Mouse (Mus musculus): ENCODE results near the gene 4833439L19Rik. TPM values are rescaled to one million over a fixed set of nuclear protein-coding genes. Genes with fewer than 3 reads are reported as not detected.
"Not testable (repeated sequence)": the region's sequence is repeated elsewhere in the genome, so short reads cannot be mapped to it uniquely, and the experiment has no call there.

The 4833439L19Rik gene
- total RNA-seq (2021): 100 to 1,000 TPM; 156 to 171 TPM
- long read RNA-seq, experiment 1, transcript 4833439L19Rik-201 (9 exons, 2,727 nt): major isoform, 44 of 244 reads
- long read RNA-seq, experiment 1, transcript 4833439L19Rik-209 (5 exons, 946 nt): minor isoform, 30 of 244 reads
- long read RNA-seq, experiment 1, partial matches to known transcripts: 29 of 244 reads
- long read RNA-seq, experiment 1, other reads (novel, unspliced or antisense): 138 of 244 reads
- long read RNA-seq, experiment 2, transcript 4833439L19Rik-208 (8 exons, 2,502 nt): minor isoform, 7 of 322 reads
- long read RNA-seq, experiment 2, transcript 4833439L19Rik-209 (5 exons, 946 nt): minor isoform, 38 of 322 reads
- long read RNA-seq, experiment 2, transcript 4833439L19Rik-201 (9 exons, 2,727 nt): major isoform, 64 of 322 reads
- long read RNA-seq, experiment 2, partial matches to known transcripts: 27 of 322 reads
- long read RNA-seq, experiment 2, other reads (novel, unspliced or antisense): 186 of 322 reads

DNA sequence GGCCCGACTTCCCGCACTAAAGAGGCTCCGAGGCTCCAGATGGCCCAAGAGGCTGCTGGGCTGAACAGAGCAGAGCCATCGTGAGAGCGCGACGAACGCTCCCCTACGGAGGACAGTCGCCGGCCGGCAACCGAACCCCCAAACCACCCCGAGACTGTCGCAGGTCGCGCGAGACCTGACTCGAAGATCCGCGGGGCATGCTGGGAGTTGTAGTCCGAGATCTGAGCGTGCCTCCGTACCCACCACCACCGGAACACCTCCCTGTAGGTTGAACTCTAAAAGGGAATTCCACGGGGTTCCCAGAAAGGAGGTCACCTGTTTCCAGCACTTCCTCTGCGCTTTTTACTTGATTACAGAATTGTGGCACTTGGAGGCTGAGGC is at the start of gene 4833439L19Rik:
TSS of gene 4833439L19Rik (minus strand) at position 235 of the 381 bp plus-strand sequence.
- DNase-seq (ENCODE audit: low spot score in 2 of 2): peak; percentile 86 to 94

- not testable (repeated sequence) for DNase-seq (ENCODE audit: low spot score in 2 of 2)
These were observed 47.9 kb upstream of the 4833439L19Rik start for GRCm38 (mm10) chr13:54613141-54613540.

DNA sequence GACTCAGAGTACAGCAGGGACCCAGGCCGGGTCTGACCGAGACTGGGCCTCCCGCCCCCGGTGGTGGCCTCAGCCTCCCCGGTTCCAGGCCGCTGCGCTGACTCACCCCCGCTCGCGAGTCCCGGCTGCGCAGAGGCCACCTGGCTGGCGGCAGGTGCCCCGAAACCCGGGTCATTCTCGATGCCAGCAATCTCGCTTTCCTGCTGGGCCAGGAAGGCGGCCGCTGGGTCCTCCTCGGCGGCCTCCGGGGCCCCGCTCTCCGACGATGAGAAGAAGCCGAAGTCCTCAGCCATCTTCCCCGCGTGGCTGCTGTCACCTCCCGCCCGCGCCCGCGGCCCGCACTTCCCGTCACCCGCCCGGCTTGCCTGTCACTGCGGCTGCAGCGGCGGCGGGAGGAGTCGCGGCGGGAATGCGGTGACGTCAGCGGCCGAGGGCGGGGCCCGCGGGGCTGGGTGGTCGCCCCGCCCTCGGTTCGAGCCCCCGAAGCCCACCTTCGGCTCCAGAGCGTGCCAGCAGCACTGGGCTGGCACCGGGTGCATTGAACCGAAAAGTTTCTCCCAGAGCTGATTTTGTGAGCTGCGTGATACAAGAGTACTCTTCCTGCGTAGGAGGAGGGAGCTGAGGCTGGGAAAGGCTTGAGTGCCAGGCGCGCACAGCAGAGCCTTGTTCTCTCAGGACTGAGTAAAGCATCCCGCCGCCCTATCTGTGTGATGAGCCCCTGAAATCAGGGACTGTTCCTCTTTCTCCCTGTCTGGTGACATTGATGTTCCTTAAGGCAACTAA is 45.9 kb upstream of the 4833439L19Rik start, which contains the start of gene Cltb:
TSS of gene Cltb (minus strand) at position 373 of the 783 bp plus-strand sequence.
- DNase-seq (ENCODE audit: low spot score in 2 of 2): peak; percentile 89 to 90

- no peak for DNase-seq (ENCODE audit: low spot score in 2 of 2)
These were observed 45.4 kb upstream of the 4833439L19Rik start for GRCm38 (mm10) chr13:54610613-54610971.

- DNase-seq (ENCODE audit: low spot score in 2 of 2): no peak
These were observed 44.1 kb upstream of the 4833439L19Rik start for GRCm38 (mm10) chr13:54609301-54609700.

DNA sequence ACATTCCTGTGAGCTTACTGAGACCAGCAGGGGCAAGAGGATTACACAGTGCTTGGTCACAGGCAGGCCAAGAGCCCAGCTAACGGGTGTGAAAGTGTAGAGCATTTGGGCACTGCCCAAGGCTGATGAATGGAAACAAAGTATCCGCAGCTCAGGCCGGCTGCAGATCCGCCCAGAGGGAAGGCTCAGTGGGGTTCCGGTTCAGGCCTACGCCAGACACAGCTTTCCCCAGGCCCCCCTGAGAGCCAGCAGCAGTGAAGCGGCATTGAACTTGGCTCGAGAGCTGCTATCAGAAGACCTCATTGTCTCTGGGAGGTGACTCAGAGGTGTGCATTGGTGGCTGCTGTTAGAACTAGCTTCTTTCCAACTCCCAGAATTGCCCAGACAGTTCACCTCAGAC is 43.4 kb upstream of the 4833439L19Rik start:
- DNase-seq (ENCODE audit: low spot score in 2 of 2): peak in 1 of 2 experiments; percentile 46

DNA sequence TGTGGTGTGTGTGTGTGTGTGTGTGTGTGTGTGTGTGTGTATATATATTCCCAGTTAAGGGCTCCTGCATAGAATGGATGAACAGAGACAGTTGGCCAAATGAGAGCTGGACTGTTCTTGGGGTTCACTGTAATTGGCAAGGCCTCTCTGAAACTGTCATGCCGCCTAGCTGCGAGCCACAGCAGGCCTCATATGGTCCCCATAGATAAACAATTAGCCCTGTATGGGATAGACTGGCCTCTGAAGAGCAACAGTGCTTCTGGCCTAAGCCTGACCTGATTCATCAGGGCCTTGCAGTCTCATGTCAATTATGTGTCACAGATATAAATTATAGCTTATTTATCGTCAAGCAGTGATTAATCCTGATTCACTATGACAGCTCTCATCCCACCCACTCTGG is 42.8 kb upstream of the 4833439L19Rik start:
- DNase-seq (ENCODE audit: low spot score in 2 of 2): no peak

DNA sequence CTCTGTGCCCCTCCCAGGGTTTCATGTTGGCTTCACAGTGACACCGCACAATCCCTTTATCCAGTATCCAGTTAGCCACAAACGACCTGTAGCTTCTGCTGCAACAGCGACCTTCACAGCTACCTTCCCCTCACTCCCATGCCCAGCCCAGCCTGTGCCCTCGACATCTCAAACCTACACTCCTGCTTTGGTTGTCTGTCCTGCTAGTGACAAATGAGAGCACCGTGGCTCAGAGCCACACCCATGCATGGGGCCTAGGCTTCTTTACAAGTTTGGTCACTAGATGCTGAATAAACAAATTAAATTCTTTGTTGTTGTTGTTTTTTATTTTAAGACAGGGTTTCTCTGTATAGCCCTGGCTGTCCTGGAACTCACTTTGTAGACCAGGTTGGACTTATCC is 42.0 kb upstream of the 4833439L19Rik start:
- DNase-seq (ENCODE audit: low spot score in 2 of 2): no peak

GRCm38 (mm10) chr13:54605426-54605825 is 40.2 kb upstream of the 4833439L19Rik start:
- no peak for DNase-seq (ENCODE audit: low spot score in 2 of 2)

- no peak for DNase-seq (ENCODE audit: low spot score in 2 of 2)
These were observed 39.0 kb upstream of the 4833439L19Rik start for GRCm38 (mm10) chr13:54604221-54604620.

- DNase-seq (ENCODE audit: low spot score in 2 of 2): no peak
These were observed 38.3 kb upstream of the 4833439L19Rik start for GRCm38 (mm10) chr13:54603501-54603900.

- DNase-seq (ENCODE audit: low spot score in 2 of 2): no peak
These were observed 37.4 kb upstream of the 4833439L19Rik start for GRCm38 (mm10) chr13:54602639-54603111.

DNA sequence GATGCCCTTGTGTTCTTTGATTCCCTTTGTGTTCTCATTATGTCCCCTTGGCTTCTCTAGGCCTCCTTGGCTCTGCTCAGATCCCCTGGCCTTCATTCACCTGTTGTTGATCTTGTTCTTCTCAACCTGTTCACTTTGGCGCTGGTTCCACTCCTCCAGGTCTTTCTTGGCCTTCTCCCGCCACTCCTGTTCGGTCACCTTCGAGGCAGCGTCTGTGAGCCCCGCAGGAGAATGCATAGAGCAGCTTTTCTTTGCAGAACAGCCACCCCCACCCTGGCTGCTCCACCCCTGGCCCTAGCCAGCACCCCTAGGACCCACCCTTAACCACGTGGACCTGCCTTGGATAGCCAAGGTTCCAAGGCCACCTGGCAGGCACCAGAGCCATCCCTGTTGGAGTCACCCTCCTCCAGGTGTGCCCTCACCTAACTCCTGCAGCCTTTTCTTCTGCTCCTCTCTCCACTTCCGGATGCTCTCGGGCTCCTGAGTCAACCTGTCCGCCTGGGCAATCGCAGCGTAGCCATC is 33.4 kb upstream of the 4833439L19Rik start:
- DNase-seq (ENCODE audit: low spot score in 2 of 2): no peak

DNA sequence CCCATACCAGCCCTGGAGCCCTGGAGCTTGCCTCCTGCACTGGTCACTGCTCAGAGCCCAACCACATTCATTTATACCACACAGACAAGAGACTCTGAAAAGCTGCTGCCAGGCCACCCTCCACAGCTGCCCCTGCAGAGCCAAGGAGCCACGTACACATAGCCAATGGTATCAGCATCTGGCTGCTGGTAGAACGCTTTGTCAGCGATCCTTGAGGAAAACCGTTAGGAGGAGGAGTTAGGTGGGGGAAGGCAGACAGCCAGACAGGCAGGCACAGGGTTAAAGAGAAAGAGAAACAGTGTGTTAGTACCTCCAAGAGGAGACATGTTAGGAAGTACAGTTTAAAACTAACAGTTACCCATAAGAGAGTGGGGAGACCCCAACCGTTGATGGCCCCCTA is 31.6 kb upstream of the 4833439L19Rik start:
- DNase-seq (ENCODE audit: low spot score in 2 of 2): no peak

- DNase-seq (ENCODE audit: low spot score in 2 of 2): no peak
These were observed 31.0 kb upstream of the 4833439L19Rik start for GRCm38 (mm10) chr13:54596107-54596690.

DNA sequence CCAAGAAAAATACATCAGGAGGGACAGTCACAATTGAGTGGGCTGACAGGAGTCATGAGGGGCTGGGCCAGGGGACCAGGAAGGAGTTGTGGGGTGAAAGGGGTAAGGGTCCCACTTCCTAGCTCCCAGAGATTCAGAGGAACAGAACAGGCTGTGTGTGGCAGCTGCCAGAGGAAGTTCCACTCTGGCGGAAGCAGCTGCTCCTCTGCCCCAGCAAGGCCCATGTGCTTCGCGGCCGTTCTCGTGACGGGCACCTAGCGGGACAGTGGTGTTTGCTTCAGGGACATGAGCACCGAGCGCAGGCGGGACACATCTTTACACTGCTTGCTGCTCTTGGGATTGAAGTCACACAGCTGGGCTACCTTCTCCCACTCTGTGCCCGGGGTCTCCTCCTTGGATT is 28.4 kb upstream of the 4833439L19Rik start:
- DNase-seq (ENCODE audit: low spot score in 2 of 2): no peak

- DNase-seq (ENCODE audit: low spot score in 2 of 2): no peak
These were observed 26.6 kb upstream of the 4833439L19Rik start for GRCm38 (mm10) chr13:54591776-54592356.

DNA sequence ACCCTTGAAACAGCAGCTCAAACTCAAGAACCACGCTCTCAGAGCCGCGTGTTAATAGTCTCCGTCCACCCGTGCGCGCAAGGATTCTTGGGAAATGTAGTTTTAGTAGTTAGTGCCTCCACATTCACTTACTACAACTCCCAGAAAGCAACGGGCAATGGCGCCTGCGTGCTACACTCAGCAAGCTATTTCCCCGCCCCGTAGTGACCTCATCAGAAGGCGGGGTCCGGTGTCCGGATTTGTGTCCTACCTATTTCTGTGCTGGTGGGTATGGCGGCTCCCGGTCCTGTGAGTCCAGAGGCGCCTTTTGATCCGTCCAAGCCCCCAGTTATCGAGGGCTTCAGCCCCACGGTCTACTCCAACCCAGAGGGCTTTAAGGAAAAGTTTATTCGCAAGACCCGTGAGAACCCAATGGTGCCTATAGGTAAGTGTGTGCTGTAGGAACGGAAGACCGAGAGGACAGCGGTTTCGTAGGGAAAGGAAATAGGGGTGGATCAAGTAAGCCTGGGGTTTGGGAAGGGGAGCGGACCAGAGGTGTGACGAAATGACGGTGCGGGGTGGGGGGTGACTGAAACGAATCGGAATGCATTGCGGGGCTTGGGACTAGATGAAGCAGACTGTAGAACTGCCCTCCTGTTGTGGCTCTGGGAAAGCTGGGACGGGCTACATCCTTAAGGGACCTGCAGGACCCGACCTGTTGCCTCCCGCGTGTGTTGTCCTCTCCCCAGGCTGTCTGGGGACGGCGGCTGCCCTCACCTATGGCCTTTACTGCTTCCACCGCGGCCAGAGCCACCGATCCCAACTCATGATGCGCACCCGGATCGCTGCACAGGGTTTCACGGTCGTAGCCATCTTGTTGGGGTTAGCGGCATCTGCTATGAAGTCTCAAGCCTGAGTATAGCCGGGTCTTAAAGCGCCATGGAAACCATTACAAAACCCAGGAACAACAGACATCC is 25.0 kb upstream of the 4833439L19Rik start, which contains the start of the genes Nop16 and Higd2a:
TSS of gene Nop16 (minus strand) at position 95 of the 956 bp plus-strand sequence.
TSS of gene Higd2a (plus strand) at position 212 of the 956 bp plus-strand sequence.
- peak; percentile 96 to 98 for DNase-seq (ENCODE audit: low spot score in 2 of 2)

DNA sequence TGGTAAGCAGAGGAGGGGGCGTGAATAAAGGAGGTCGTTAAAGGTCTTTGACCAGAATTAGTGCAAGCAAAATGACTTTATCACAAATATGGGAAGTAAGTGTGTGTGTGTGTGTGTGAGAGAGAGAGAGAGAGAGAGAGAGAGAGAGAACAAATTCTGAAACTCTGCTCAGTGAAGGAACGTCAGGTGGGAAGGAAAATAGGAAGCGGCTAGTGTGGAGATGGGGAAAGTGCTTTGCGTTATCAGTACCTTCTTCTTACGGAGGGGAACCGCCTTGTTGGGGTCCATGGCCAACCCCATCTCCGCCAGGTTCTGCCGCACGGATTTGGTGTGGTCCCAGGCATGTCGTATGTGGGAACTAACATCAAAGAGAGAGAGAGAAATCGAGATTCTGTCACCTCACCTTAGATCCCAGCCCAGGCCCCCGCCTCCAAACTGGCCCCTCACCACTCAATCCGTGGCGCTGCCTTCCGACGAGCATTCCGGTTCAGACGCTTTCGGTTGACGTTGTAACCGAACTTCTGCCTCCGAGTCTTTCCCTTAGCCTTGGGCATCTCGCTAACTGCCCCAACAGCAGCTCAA is 24.3 kb upstream of the 4833439L19Rik start:
- no peak for DNase-seq (ENCODE audit: low spot score in 2 of 2)
